Mouse (Mus musculus) midbrain, embryonic 15.5 days (tissue): Measurements from ENCODE around the gene Lats2. TPM values are rescaled to one million over a fixed set of nuclear protein-coding genes. Genes with fewer than 3 reads are reported as not detected.
"Not testable (repeated sequence)": the region's sequence is repeated elsewhere in the genome, so short reads cannot be mapped to it uniquely, and the experiment has no call there.

ENCODE experiments used
- ATAC-seq: fragments of 200-750 bp; cut with Nextera tagmentation; replicated peaks from 2 replicates; pipeline ENCODE4 v1.8.0; 2017; ENCODE audit warnings: moderate TSS enrichment
- H3K27ac ChIP-seq: fragments of 300-500 bp; sonication (generic); 2 replicates; pipeline ENCODE4 v1.5.1; 2015; ENCODE audit warnings: mild to moderate bottlenecking, inconsistent platforms
- H3K27me3 ChIP-seq: fragments of 300-500 bp; sonication (generic); replicated peaks from 2 replicates; pipeline ENCODE4 v1.6.1; 2015; ENCODE audit warnings: inconsistent platforms
- H3K36me3 ChIP-seq: fragments of 300-500 bp; sonication (generic); replicated peaks from 2 replicates; pipeline ENCODE4 v1.6.1; 2015; ENCODE audit warnings: inconsistent platforms
- H3K4me1 ChIP-seq: fragments of 300-500 bp; sonication (generic); 2 replicates; pipeline ENCODE4 v1.6.1; 2015; ENCODE audit warnings: inconsistent platforms
- H3K4me2 ChIP-seq: fragments of 300-500 bp; sonication (generic); 2 replicates; pipeline ENCODE4 v1.6.1; 2015; ENCODE audit warnings: inconsistent platforms, mild to moderate bottlenecking, moderate library complexity
- H3K4me3 ChIP-seq: fragments of 300-500 bp; sonication (generic); 2 replicates; pipeline ENCODE4 v1.5.1; 2015; ENCODE audit warnings: mild to moderate bottlenecking, inconsistent platforms
- H3K9ac ChIP-seq: fragments of 300-500 bp; sonication (generic); 2 replicates; pipeline ENCODE4 v1.6.1; 2015; ENCODE audit warnings: mild to moderate bottlenecking, inconsistent platforms
- H3K9me3 ChIP-seq: fragments of 300-500 bp; sonication (generic); 2 replicates; pipeline ENCODE4 v1.6.1; 2016; ENCODE audit warnings: inconsistent platforms
- WGBS: fragments of 180-500 bp; shearing (Covaris S2); methylation state at CpG from one replicate; pipeline ENCODE4 v1.1.7; 2015; ENCODE audit warnings: mixed read lengths; 5-methylcytosine and 5-hydroxymethylcytosine counted together
- polyA plus RNA-seq: library from polyadenylated mRNA; unstranded; fragments of >200 nt; fragmentation: Nextera tagmentation; extraction: Ambion mirVana; gene quantifications from 2 replicates; pipeline ENCODE4 v1.2.1, GENCODE M21; 2015

The Lats2 gene
- polyA plus RNA-seq, 1 experiment from 2014 or later = 7.6 TPM

DNA sequence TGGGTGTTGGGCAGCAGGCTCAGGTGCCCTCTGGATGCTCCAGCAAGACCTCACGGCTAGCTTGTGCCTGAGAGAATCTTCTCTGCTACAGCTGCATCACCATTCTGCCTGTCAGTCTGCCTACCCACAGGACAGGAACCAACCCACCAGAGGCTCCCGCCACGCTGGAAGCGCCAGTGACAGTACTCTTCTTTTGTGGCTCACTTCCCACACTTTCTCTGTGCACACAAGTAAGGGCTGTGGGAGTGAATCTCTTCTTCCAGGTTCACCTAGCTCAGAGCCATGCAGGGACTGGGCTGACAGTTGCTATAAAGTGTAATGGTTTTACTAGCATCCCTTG, 51.5 kb downstream of the Lats2 start:
- WGBS = 67% methylated on average over 4 of the region's 4 CpGs
- H3K4me3 ChIP-seq = no peak overlapping the region
- no peak overlapping the region for H3K4me2 ChIP-seq
- H3K4me1 ChIP-seq = peaks cover 40% of the 10 kb centered on the region
- H3K9me3 ChIP-seq = no peaks in the 10 kb centered on the region
- peak; percentile 40 for ATAC-seq
- peak overlapping the region; percentile 69 for H3K27ac ChIP-seq
- H3K27me3 ChIP-seq = no peaks in the 10 kb centered on the region
- no peaks in the 10 kb centered on the region for H3K36me3 ChIP-seq
- H3K9ac ChIP-seq = no peak overlapping the region; the same call in 1 of the 2 replicates

- no peak overlapping the region for H3K27ac ChIP-seq
- no peak for ATAC-seq
- WGBS = 90% methylated on average over 4 of the region's 4 CpGs
These were observed 52.4 kb downstream of the Lats2 start for GRCm38 (mm10) chr14:57705759-57706158.

GRCm38 (mm10) chr14:57705075-57705474, 53.1 kb downstream of the Lats2 start:
- no peak overlapping the region for H3K9ac ChIP-seq
- peaks cover 40% of the 10 kb centered on the region for H3K4me1 ChIP-seq
- H3K4me2 ChIP-seq = no peak overlapping the region
- no peak for ATAC-seq
- no peaks in the 10 kb centered on the region for H3K36me3 ChIP-seq
- H3K27me3 ChIP-seq = no peaks in the 10 kb centered on the region
- H3K9me3 ChIP-seq = no peaks in the 10 kb centered on the region
- no peak overlapping the region for H3K27ac ChIP-seq
- WGBS = 93% methylated on average over 4 of the region's 4 CpGs
- H3K4me3 ChIP-seq = no peak overlapping the region

More at GRCm38 (mm10) chr14:57705759-57706158, 52.4 kb downstream of the Lats2 start:
- no peaks in the 10 kb centered on the region for H3K27me3 ChIP-seq
- no peaks in the 10 kb centered on the region for H3K9me3 ChIP-seq
- peaks cover 40% of the 10 kb centered on the region for H3K4me1 ChIP-seq
- H3K36me3 ChIP-seq = no peaks in the 10 kb centered on the region
- no peak overlapping the region for H3K4me2 ChIP-seq
- H3K9ac ChIP-seq = no peak overlapping the region
- H3K4me3 ChIP-seq = no peak overlapping the region

GRCm38 (mm10) chr14:57701915-57702477, 56.2 kb downstream of the Lats2 start:
- no peak overlapping the region for H3K9ac ChIP-seq
- H3K4me2 ChIP-seq = no peak overlapping the region
- no peaks in the 10 kb centered on the region for H3K27me3 ChIP-seq
- 49% methylated on average over 12 of the region's 12 CpGs for WGBS
- H3K27ac ChIP-seq = peak overlapping the region; percentile 27
- no peaks in the 10 kb centered on the region for H3K9me3 ChIP-seq
- 0 out of 2 replicates have a peak, but pooled peaks cover 6% of the 10 kb centered on the region for H3K36me3 ChIP-seq
- H3K4me3 ChIP-seq = no peak overlapping the region
- peak; percentile 65; the same call in 1 of the 2 replicates for ATAC-seq
- peaks cover 13% of the 10 kb centered on the region for H3K4me1 ChIP-seq

DNA sequence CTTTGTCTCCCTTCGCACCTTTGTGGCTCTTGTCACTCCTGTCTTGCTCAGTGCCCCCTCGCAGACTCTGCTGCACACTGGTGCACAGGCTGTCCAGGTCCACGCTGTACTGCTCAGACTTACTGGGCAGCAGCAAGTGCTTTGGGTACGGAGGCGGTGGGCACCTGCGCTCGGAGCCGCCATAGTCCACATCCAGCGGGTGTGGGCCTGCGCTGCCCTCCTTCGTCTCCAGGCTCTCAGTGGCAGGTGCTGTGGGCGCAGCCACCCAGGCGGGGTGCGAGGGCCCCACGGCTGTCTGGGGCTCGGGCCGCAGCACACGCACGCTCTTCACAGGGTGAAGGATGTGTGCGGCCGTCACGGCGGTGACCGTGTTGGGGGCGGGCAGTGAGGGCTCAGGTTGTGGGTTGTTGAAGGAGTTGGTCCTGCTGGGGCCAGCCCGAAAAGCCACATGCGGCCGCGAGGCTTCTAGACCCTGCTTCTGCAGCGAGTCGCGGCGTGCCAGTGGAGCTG, 58.7 kb downstream of the Lats2 start:
- H3K4me2 ChIP-seq = no peak overlapping the region
- H3K4me1 ChIP-seq = 0 out of 2 replicates have a peak, but pooled peaks cover 5% of the 10 kb centered on the region
- H3K9me3 ChIP-seq = no peaks in the 10 kb centered on the region
- no peak overlapping the region for H3K9ac ChIP-seq
- 95% methylated on average over 33 of the region's 33 CpGs for WGBS
- H3K4me3 ChIP-seq = no peak overlapping the region
- no peaks in the 10 kb centered on the region for H3K27me3 ChIP-seq
- ATAC-seq = no peak
- H3K36me3 ChIP-seq = 0 out of 2 replicates have a peak, but pooled peaks cover 6% of the 10 kb centered on the region
- no peak overlapping the region for H3K27ac ChIP-seq

- H3K4me2 ChIP-seq = no peak overlapping the region
- no peaks in the 10 kb centered on the region for H3K9me3 ChIP-seq
- H3K9ac ChIP-seq = no peak overlapping the region
- ATAC-seq = no peak
- 0 out of 2 replicates have a peak, but pooled peaks cover 6% of the 10 kb centered on the region for H3K36me3 ChIP-seq
- 0 out of 2 replicates have a peak, but pooled peaks cover 5% of the 10 kb centered on the region for H3K4me1 ChIP-seq
- no peak overlapping the region for H3K4me3 ChIP-seq
- no peaks in the 10 kb centered on the region for H3K27me3 ChIP-seq
- H3K27ac ChIP-seq = no peak overlapping the region
- WGBS = 88% methylated on average over 10 of the region's 10 CpGs
These were observed 59.2 kb downstream of the Lats2 start for GRCm38 (mm10) chr14:57699016-57699415.

GRCm38 (mm10) chr14:57696066-57696465, 62.1 kb downstream of the Lats2 start:
- H3K4me2 ChIP-seq = no peak overlapping the region
- no peaks in the 10 kb centered on the region for H3K27me3 ChIP-seq
- H3K36me3 ChIP-seq = 0 out of 2 replicates have a peak, but pooled peaks cover 6% of the 10 kb centered on the region
- no peak overlapping the region for H3K27ac ChIP-seq
- H3K4me1 ChIP-seq = no peaks in the 10 kb centered on the region
- H3K9ac ChIP-seq = no peak overlapping the region
- no peak overlapping the region for H3K4me3 ChIP-seq
- no peaks in the 10 kb centered on the region for H3K9me3 ChIP-seq
- 93% methylated on average over 15 of the region's 15 CpGs for WGBS
- no peak for ATAC-seq

- H3K4me3 ChIP-seq = no peak overlapping the region
- H3K36me3 ChIP-seq = 0 out of 2 replicates have a peak, but pooled peaks cover 6% of the 10 kb centered on the region
- no peak overlapping the region for H3K9ac ChIP-seq
- H3K9me3 ChIP-seq = no peaks in the 10 kb centered on the region
- H3K27me3 ChIP-seq = no peaks in the 10 kb centered on the region
- no peaks in the 10 kb centered on the region for H3K4me1 ChIP-seq
- no peak for ATAC-seq
- WGBS = 88% methylated on average over 8 of the region's 8 CpGs
- H3K4me2 ChIP-seq = no peak overlapping the region
- no peak overlapping the region for H3K27ac ChIP-seq
These were observed 62.6 kb downstream of the Lats2 start for GRCm38 (mm10) chr14:57695550-57695949.

DNA sequence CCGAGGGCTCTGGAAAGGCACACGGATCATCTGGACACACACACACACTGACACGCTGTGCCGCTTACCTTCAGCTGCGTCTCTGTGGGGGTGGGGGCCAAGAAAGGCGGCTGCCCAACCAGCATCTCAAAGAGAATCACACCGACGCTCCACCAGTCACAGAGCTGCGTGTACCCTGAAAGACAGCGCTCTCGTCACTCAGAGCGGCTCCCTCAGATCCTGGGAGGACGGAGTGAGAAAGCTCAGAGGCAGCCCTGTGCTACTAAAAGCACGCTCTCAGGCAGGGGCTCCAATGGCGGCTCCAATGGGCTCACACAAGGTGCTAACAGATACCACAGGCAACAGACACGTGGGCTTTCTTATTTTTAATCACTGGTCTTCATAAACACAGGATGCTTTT, 63.9 kb downstream of the Lats2 start:
- no peaks in the 10 kb centered on the region for H3K4me1 ChIP-seq
- 88% methylated on average over 16 of the region's 16 CpGs for WGBS
- no peak for ATAC-seq
- H3K9me3 ChIP-seq = no peaks in the 10 kb centered on the region
- H3K4me3 ChIP-seq = no peak overlapping the region
- H3K27me3 ChIP-seq = no peaks in the 10 kb centered on the region
- H3K36me3 ChIP-seq = no peaks in the 10 kb centered on the region
- H3K27ac ChIP-seq = no peak overlapping the region
- no peak overlapping the region for H3K4me2 ChIP-seq
- H3K9ac ChIP-seq = no peak overlapping the region

DNA sequence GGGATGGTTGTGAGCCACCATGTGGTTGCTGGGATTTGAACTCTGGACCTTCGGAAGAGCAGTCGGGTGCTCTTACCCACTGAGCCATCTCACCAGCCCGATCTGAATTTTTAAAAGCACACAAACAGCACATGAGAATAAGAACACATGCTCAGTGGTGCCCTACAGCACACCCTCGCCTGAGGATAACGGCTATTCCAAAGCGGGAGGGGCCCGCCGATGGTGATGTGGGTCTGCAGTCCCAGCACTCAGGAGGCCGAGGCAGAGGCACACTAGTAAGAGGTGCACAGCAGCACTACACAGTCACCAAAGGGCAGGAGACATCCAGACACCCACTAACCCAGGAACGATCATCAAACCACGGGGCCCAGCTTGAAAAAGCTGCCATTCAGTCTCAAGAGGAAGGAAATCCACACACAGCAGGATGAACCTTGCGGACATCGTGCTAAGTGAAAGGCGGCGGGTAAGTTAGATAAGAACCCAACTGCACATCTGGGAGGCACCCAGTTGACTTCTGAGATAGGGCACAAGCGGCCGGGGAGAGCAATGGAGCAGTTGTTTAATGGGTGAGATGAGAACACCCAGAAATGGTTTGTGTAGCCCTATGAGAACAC, 65.6 kb downstream of the Lats2 start:
- Histone ChIP-seq H3K9ac (no peak overlapping the region), H3K4me2 (no peak overlapping the region), H3K27ac (no peak overlapping the region), H3K36me3 (no peaks in the 10 kb centered on the region), H3K4me3 (no peak overlapping the region), H3K4me1 (no peaks in the 10 kb centered on the region), H3K27me3 (no peaks in the 10 kb centered on the region), H3K9me3 (no peaks in the 10 kb centered on the region)
- no peak for ATAC-seq
- 91% methylated on average over 17 of the region's 17 CpGs for WGBS

DNA sequence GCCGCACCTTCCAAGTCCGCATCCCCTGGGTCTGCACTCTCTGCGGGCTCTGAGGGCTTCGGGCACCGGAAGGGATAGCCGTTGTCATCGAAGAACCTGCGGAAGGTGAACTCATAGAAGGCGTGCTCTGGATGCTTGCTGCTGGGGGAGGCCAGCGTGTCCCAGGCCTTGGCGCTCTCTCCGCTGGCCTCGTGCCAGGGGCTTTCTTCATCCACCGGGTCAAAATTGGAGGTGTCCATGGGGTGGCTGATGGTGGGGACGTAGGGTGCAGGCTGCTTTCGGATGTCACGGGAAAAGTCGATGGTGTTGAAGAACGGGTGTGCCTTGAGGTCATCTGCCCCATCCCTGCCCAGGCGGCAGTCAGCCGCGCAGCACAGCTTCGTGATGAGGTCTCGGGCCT, 66.9 kb downstream of the Lats2 start:
- H3K9me3 ChIP-seq = no peaks in the 10 kb centered on the region
- H3K4me3 ChIP-seq = no peak overlapping the region
- no peak overlapping the region for H3K4me2 ChIP-seq
- ATAC-seq = no peak
- H3K27me3 ChIP-seq = no peaks in the 10 kb centered on the region
- no peak overlapping the region for H3K27ac ChIP-seq
- no peaks in the 10 kb centered on the region for H3K4me1 ChIP-seq
- H3K36me3 ChIP-seq = no peaks in the 10 kb centered on the region
- WGBS = 98% methylated on average over 24 of the region's 24 CpGs
- H3K9ac ChIP-seq = no peak overlapping the region

DNA sequence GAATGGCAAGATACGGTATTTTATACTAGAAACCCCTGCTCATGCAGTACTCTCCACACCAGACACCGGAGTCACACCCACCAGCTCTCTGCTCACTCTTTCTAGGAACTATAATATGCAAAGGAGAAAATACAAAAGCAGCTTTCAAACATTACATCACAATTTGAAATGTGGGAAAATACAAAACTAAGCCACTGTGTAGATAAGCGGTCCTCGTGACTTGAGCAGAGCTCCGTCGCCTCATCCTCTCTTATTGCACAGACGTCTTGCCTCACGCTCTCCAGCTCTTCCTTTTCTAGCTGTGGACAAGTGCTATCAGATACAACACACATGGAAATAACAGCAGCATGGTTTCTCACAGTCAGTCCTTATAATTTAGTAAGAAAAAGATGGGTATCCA, 67.5 kb downstream of the Lats2 start:
- Histone ChIP-seq H3K4me2 (no peak overlapping the region), H3K27ac (no peak overlapping the region), H3K9me3 (no peaks in the 10 kb centered on the region), H3K9ac (no peak overlapping the region), H3K27me3 (no peaks in the 10 kb centered on the region), H3K4me3 (no peak overlapping the region), H3K36me3 (no peaks in the 10 kb centered on the region), H3K4me1 (no peaks in the 10 kb centered on the region)
- no peak for ATAC-seq
- 90% methylated on average over 8 of the region's 8 CpGs for WGBS

DNA sequence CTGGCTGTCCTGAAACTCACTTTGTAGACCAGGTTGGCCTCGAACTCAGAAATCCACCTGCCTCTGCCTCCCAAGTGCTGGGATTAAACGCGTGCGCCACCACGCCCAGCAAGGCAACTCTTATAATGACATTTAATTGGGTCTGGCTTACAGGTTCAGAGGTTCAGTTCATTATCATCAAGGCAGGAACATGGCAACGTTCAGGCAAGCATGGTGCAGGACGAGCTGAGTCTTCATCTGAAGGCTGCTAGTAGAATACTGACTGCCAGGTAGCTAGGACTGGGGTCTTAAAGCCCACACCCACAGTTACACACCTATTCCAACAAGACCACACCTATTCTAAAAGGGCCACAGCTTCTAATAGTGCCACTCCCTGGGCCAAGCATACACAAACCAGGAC, 70.1 kb downstream of the Lats2 start:
- H3K4me1 ChIP-seq, H3K4me3 ChIP-seq, H3K36me3 ChIP-seq, H3K27ac ChIP-seq, H3K27me3 ChIP-seq, ATAC-seq, H3K9me3 ChIP-seq, H3K4me2 ChIP-seq, H3K9ac ChIP-seq: not testable (repeated sequence)
- WGBS = 97% methylated on average over 7 of the region's 7 CpGs
